Mouse (Mus musculus) left cerebral cortex, adult 18-20 months (tissue): ENCODE measurements around the gene Mpp6. TPM values are rescaled to one million over a fixed set of nuclear protein-coding genes. Genes with fewer than 3 reads are reported as not detected.

Experiments used
- DNase-seq, 2 experiments: peaks; one replicate each; pipeline ENCODE4 v3.0.0; 2021 to 2022; ENCODE audit warnings: low spot score in 2 of 2, mixed read lengths in 1 of 2
- long read RNA-seq, 2 experiments: library from polyadenylated mRNA; stranded (forward); transcript quantifications; one replicate each; pipeline ENCODE4 v2.0.0; 2021
- total RNA-seq, 2 experiments: library from RNA; stranded (reverse); gene quantifications; 2 replicates each; pipeline ENCODE4 v1.2.3; 2021

The Mpp6 gene
- 10 to 100 TPM; 83.2 to 85.1 TPM for total RNA-seq
- long read RNA-seq, experiment 1, transcript Mpp6-203 (14 exons, 2,222 nt) = minor isoform, 12 of 102 reads
- long read RNA-seq, experiment 1, transcript Mpp6-202 (13 exons, 2,161 nt) = major isoform, 51 of 102 reads
- long read RNA-seq, experiment 1, transcript Mpp6-201 (14 exons, 1,896 nt) = minor isoform, 6 of 102 reads
- long read RNA-seq, experiment 1, transcript Mpp6-209 (12 exons, 2,418 nt) = minor isoform, 7 of 102 reads
- long read RNA-seq, experiment 1, partial matches to known transcripts = 7 of 102 reads
- long read RNA-seq, experiment 1, other reads (novel, unspliced or antisense) = 17 of 102 reads
- long read RNA-seq, experiment 2, transcript Mpp6-209 (12 exons, 2,418 nt) = minor isoform, 5 of 69 reads
- long read RNA-seq, experiment 2, transcript Mpp6-203 (14 exons, 2,222 nt) = minor isoform, 9 of 69 reads
- long read RNA-seq, experiment 2, transcript Mpp6-202 (13 exons, 2,161 nt) = major isoform, 35 of 69 reads
- long read RNA-seq, experiment 2, partial matches to known transcripts = 2 of 69 reads
- long read RNA-seq, experiment 2, other reads (novel, unspliced or antisense) = 17 of 69 reads

DNA sequence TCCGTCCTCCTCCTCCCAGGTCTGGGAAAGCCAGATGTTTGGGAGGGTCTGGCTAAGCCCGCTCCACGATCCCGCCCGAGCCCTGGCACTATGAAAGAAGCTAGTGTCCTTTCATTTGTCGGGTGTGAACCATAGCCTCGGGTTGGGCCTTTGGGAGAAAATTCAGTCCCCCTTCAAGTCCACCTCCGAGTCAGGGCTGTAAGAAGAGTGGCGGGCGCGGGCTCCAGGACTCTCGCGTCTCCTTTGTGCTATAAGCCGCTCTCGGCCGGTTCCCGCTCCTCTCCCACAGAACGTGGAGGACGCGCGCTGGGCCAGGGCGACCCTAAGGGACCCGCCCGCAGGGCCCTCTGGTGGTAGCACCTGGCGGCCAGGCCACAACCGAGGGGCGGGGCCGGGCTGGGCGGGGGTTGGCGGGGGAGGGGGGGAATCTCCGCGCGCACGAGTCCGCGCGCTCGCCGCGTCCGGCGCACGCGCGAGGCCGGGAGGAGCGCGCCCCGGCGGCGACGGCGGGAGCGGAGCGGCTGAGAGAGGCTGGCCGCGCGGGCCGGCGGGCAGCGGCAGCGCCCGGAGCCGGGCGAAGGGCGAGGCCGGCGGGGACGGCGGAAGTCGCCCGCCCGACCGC lies at the start of gene Mpp6:
Mpp6 (plus strand) TSS at position 485 of the 622 bp plus-strand sequence.
- peak; percentile 59 to 66 for DNase-seq

GRCm38 (mm10) chr6:50066172-50066571 lies 43.9 kb upstream of the Mpp6 start:
- no peak for DNase-seq

GRCm38 (mm10) chr6:50068490-50068889 lies 41.6 kb upstream of the Mpp6 start:
- no peak for DNase-seq

GRCm38 (mm10) chr6:50075248-50075647 lies 34.8 kb upstream of the Mpp6 start:
- no peak for DNase-seq

GRCm38 (mm10) chr6:50076473-50076872 lies 33.6 kb upstream of the Mpp6 start:
- DNase-seq = no peak

DNA sequence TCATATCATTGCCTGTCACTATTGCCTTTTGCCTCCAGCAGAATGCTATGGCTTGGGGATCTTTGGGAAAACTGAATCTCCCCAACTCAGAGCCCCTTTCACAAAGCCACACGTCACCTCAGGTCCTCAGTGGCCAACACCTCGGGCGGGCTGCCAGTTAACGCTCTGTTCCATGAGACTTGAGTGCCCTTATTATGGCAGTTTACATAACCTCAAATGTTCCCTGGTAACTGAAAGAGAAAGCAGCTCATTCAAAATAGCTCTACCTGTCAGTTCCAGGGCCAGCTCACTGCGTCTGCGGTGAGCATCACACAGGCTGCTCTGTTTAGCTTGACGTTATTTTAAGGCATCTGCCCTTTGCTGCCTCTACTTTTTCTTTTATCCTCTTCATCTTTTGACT lies 29.6 kb upstream of the Mpp6 start:
- DNase-seq = no peak

DNA sequence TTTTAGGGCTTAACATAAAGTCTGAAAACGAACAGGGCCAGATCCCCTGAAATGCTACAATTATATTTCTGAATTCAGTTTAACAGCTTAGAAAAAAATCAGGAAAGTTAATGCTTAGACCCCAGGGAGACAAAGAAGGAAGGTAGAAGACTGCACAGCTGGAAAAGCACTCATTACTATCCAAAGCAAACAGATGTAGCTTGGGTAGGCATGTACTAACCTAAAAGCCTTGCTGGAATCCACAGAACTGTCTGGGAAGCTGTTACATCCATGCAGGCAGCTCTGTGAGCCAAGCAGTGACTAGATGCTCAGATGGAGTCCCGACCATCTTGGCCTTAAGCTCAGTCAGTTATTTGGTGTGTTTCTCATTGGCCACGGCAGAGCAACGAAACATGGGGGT lies 24.8 kb upstream of the Mpp6 start:
- DNase-seq = no peak

GRCm38 (mm10) chr6:50089333-50089732 lies 20.7 kb upstream of the Mpp6 start:
- no peak for DNase-seq

DNA sequence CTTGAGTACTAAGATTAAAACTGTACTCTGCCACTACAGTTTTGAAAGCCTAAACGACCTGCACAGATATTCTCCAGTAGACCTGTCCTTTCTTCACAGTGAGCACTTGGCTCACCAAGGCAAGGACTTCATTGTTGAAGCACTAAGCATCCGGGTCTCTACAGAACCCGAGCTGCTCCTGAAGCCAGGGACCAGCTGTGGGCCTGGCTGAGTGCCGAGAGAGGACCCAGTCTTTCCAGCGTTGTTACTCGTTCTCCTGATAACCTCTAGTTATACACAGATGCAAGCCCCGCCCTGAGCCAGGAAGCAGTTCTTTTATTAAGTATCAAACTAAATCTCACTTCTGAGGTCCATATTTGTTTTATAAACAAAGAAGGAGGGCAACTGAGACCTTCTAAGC lies 19.8 kb upstream of the Mpp6 start:
- DNase-seq = no peak

DNA sequence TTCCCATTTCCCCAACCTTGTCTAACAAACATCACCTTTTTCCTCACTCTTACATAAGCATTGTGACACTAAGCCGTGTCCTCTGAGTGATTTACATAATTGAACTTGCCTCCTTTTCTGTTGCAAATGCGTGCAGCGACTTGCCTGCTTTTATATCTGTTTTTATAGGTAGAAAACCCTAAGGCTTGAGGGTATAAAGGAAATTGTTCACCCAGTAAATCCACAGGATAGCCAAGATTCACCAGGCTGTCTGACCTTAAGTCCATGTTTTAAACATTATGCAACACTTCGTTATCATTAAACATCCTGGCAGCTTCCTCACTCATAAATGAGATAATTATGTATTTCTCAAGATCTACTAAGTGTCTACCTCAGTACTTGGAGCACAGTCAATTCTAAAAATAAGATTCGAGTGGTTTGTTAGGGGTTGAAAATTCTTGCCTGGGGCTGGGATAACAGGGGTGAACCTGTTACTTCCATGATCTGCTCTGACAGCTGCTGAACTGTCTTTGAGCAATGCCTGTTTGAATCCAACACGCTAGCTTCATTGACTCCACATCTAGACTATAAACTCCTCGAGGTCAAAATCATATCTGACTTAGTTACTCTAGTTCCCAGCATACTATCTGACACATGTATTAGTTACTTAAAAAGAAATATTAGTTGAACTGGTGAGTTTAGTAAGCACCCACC lies 18.4 kb upstream of the Mpp6 start:
- no peak for DNase-seq

DNA sequence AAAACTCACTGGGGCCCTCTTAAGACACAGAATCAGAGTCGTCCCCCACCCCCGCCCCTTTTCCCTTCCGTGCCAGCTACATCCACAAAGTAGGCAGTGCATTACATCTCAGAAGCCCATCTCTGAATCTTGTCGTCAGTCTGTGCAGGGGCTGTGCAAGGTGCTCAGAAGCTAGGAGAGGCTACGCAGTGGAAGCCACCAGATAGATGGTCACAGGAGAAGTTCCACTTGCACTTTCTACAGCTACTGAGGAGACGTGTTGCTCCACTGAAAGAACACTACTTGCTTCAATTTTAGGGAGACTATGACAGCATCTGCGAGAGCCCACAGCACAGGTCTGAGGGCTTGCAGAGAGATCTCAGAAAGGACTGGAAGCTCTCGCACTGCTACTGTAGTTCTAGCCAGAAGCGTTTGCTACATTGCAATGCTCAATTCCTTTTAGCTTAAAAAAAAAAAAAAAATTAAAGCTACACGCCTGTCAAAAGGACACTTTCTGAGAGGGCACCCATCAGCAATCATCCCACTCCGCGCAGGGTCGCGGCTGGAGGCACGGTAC lies 762 bp upstream of the Mpp6 start:
- DNase-seq = peak in 1 of 2 experiments; percentile 17

- DNase-seq = peak in 1 of 2 experiments; percentile 32
Observed at GRCm38 (mm10) chr6:50110379-50110941, 419 bp downstream of the Mpp6 start.

GRCm38 (mm10) chr6:50111111-50111655 lies 1.1 kb downstream of the Mpp6 start:
- peak in 1 of 2 experiments; percentile 8 for DNase-seq

DNA sequence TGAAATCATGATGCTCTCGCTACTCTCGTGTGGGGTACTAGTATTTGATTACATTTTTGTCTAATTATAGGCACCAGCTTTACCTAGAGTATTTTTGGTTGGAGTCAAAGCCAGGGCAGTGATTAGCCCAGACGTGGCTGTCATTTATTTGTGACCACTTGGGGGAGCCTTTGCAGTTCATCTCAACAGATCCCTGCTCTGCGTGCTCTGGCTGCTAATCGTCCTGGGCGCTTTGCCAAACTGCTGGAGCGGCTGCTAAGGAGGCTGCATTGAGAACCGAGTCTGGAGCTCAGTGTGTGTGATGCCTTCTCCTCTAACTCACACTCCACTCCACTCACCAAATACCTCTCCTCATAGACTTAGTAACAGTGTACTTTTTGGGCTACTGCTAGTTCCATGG lies 2.7 kb downstream of the Mpp6 start:
- DNase-seq = peak; percentile 95 to 98

DNA sequence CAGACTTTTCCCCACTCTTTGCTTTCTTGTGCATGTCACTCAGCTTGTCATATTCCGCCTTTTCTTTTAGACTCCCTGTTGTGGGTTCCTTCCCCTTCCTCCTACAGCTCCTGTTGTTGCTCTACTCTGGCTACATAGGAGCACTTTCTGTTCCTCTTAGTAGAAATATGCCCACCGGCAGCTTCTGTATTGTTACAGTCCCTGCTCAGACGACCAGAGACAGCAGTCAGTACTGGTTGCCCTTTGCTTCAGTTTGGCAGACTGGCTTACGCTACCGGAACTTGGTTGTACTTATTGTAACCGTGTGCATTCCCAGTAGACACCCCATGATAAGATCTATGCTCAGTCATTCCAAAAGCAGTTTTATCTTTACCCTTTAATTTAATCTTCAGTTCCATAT lies 4.2 kb downstream of the Mpp6 start:
- DNase-seq = no peak

- DNase-seq = no peak
Observed at GRCm38 (mm10) chr6:50120931-50121330, 10.9 kb downstream of the Mpp6 start.

GRCm38 (mm10) chr6:50122835-50123234 lies 12.8 kb downstream of the Mpp6 start:
- no peak for DNase-seq

- no peak for DNase-seq
Observed at GRCm38 (mm10) chr6:50124197-50124596, 14.2 kb downstream of the Mpp6 start.

DNA sequence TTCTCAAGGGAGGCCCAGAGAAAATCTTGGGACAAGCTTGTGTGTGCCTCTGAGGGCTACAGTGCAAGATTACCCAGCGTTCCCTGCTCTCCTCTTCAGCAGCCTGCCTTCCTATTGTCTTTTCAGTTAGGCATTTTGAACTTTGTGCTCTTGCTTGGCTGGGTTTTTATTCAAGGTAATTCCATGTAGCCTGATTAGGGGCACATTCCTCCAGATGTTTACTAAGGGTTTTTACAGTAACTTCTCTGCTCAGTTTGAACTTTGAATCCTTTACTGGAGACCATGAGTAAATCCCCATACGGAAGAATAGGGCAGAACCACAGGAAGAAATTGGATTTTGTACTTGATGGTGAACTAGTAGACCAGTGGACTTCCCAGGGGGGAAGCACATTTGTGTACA lies 16.3 kb downstream of the Mpp6 start:
- no peak for DNase-seq

- DNase-seq = no peak
Observed at GRCm38 (mm10) chr6:50127536-50127935, 17.5 kb downstream of the Mpp6 start.

DNA sequence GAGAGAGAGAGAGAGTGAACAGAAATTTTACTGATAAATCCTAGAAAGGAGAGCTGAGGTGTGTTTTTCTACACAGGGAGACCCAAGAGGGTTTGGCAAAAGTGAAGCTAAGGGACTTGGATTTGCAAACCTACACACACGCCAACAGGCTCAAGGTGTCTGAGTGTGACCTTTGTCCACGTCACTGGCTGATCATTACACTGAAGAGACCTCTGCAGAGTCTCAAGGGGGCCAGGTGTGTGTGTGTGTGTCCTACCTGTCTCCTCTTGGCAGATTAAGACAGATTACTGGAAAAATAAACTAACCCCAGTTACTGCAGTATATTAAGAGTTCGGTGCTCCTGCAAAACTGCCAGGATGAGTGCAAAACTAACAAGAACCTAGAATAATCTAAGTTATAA lies 27.6 kb downstream of the Mpp6 start:
- no peak for DNase-seq
